Mouse (Mus musculus): ENCODE data around the gene Chit1. TPM values are rescaled to one million over a fixed set of nuclear protein-coding genes. Genes with fewer than 3 reads are reported as not detected.

Chit1 gene
- polyA plus RNA-seq, 1 experiment: 0.11 TPM

GRCm38 (mm10) chr1:134093771-134094526 is 17.1 kb upstream of the Chit1 start:
- no peak for DNase-seq (ENCODE audit: low read depth)
- TF ChIP-seq CTCF (IDR thresholded peaks at IDR 0.05; ENCODE audit: borderline replicate concordance, extremely low read depth, insufficient read depth, insufficient read length) (no peak), POLR2A (IDR thresholded peaks at IDR 0.05; ENCODE audit: borderline replicate concordance, extremely low read depth, insufficient read depth, insufficient read length, poor library complexity, severe bottlenecking) (no peak)

GRCm38 (mm10) chr1:134095033-134095612 is 15.9 kb upstream of the Chit1 start:
- TF ChIP-seq CTCF (IDR thresholded peaks at IDR 0.05; ENCODE audit: borderline replicate concordance, extremely low read depth, insufficient read depth, insufficient read length): no peak
- DNase-seq (ENCODE audit: low read depth): no peak

DNA sequence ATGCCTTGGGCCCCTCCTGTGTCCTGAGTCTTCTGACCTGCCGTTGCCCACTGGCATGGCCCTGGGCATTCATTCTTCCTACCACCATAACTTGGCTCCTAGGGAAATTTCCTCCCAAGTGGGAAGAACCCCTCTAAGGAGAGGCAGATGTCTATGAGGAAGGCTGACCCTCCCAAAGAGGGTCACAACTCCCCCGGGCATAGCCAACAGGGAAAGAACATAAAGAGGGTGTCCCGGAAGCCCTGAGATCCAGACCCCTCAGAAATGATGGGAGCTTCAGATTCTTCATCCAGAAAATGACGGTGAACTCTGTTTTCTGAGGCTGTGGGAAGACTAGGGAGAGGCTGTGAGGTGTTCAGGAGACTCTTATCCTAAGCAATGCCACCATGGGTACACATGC is 15.3 kb upstream of the Chit1 start:
- no peak for TF ChIP-seq POLR2A (IDR thresholded peaks at IDR 0.05; ENCODE audit: borderline replicate concordance, extremely low read depth, insufficient read depth, insufficient read length, poor library complexity, severe bottlenecking)

DNA sequence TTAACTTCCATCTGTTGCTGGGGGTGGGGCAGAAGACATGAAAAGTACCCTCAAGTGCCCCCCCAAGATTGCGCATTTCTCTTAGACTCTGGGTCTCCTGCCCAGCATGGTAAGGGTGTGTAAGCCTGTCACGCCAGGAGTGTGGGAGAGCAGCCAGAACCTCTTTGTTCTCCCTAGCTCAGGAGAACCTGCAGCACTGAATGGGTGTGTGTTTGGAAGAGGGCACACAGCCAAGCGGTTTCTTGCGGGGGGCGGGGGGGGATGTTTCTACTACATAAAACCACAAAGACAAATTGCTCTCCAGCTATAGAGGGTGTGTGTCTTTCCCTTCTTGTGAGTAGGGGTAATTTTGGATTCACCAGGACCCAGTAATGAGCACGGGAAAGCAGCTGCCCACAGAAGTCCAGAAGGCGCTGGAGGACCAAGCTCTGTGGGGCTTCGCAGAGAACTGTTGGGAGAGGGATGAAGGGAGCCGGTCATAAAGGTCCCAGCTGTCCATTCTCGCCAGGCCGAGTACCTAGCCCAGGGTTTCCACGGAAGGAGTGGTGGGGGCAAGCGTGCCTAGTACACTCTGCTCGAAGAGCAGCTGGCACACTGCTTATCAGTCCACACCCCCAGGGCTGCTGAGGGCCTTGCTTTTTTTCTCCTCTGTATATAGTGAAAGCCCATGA is 14.6 kb upstream of the Chit1 start:
- TF ChIP-seq CTCF (IDR thresholded peaks at IDR 0.05; ENCODE audit: borderline replicate concordance, extremely low read depth, insufficient read depth, insufficient read length) (no peak), POLR2A (IDR thresholded peaks at IDR 0.05; ENCODE audit: borderline replicate concordance, extremely low read depth, insufficient read depth, insufficient read length, poor library complexity, severe bottlenecking) (no peak)
- DNase-seq (ENCODE audit: low read depth): peak; percentile 97

More for the DNA sequence above, 15.3 kb upstream of the Chit1 start:
- DNase-seq (ENCODE audit: low read depth): no peak

- TF ChIP-seq CTCF (IDR thresholded peaks at IDR 0.05; ENCODE audit: borderline replicate concordance, extremely low read depth, insufficient read depth, insufficient read length) (no peak), POLR2A (IDR thresholded peaks at IDR 0.05; ENCODE audit: borderline replicate concordance, extremely low read depth, insufficient read depth, insufficient read length, poor library complexity, severe bottlenecking) (no peak)
- DNase-seq (ENCODE audit: low read depth): no peak
These were observed 13.8 kb upstream of the Chit1 start for GRCm38 (mm10) chr1:134097080-134097855.

DNA sequence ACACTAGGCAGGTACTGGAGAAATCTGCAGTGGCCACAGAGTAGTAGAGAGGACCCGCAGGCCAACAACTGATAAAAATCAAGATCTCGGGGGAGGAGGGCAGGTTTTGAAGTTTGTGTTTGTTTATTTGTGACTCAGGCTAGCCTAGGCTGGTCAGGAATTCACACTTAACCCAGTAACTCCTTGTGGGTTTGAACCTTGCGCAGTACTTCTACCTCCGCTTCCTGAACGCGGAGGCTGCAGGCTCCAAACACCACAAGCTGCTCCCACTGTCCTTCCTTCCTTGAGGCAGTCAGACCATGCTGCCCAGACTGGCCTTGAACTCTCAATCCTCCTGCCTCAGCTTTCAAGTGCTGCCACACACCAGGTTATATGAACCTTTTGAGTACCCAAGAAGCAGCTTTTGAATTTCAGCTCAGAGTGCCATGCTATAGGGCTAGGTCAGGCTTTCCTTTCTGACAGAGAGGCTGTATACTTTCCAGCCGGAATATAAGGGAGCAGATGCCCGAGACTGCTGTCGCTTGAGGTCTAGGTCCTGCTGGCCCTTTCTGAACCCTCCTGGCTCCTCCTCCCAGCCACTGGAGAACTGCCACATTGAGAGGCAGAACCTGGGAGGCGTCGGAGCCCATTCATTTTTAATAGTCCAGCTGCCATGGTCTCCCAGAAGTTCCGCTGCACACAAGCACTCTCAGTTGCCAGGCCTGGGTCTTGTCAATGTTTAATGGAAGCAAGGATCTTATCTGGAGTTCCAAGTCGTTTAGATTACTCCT is 12.9 kb upstream of the Chit1 start:
- DNase-seq (ENCODE audit: low read depth): peak; percentile 52
- TF ChIP-seq CTCF (IDR thresholded peaks at IDR 0.05; ENCODE audit: borderline replicate concordance, extremely low read depth, insufficient read depth, insufficient read length) (no peak), POLR2A (IDR thresholded peaks at IDR 0.05; ENCODE audit: borderline replicate concordance, extremely low read depth, insufficient read depth, insufficient read length, poor library complexity, severe bottlenecking) (no peak)

GRCm38 (mm10) chr1:134098726-134099515 is 12.1 kb upstream of the Chit1 start:
- TF ChIP-seq POLR2A (IDR thresholded peaks at IDR 0.05; ENCODE audit: borderline replicate concordance, extremely low read depth, insufficient read depth, insufficient read length, poor library complexity, severe bottlenecking) (no peak), CTCF (IDR thresholded peaks at IDR 0.05; ENCODE audit: borderline replicate concordance, extremely low read depth, insufficient read depth, insufficient read length) (no peak)
- peak; percentile 93 for DNase-seq (ENCODE audit: low read depth)

GRCm38 (mm10) chr1:134099516-134100235 is 11.4 kb upstream of the Chit1 start:
- TF ChIP-seq POLR2A (IDR thresholded peaks at IDR 0.05; ENCODE audit: borderline replicate concordance, extremely low read depth, insufficient read depth, insufficient read length, poor library complexity, severe bottlenecking) (no peak), CTCF (IDR thresholded peaks at IDR 0.05; ENCODE audit: borderline replicate concordance, extremely low read depth, insufficient read depth, insufficient read length) (no peak)
- DNase-seq (ENCODE audit: low read depth): no peak

- TF ChIP-seq POLR2A (IDR thresholded peaks at IDR 0.05; ENCODE audit: borderline replicate concordance, extremely low read depth, insufficient read depth, insufficient read length, poor library complexity, severe bottlenecking) (no peak), CTCF (IDR thresholded peaks at IDR 0.05; ENCODE audit: borderline replicate concordance, extremely low read depth, insufficient read depth, insufficient read length) (no peak)
- no peak for DNase-seq (ENCODE audit: low read depth)
These were observed 10.6 kb upstream of the Chit1 start for GRCm38 (mm10) chr1:134100401-134100800.
